Mouse (Mus musculus): ENCODE results near the gene Cul4a. TPM values are rescaled to one million over a fixed set of nuclear protein-coding genes. Genes with fewer than 3 reads are reported as not detected.
"Not testable (repeated sequence)": the region's sequence is repeated elsewhere in the genome, so short reads cannot be mapped to it uniquely, and the experiment has no call there.

Gene Cul4a
- 10 to 100 TPM; 76.7 to 80.0 TPM for total RNA-seq (2021)

- peak; percentile 98 for DNase-seq
These were observed at the start of gene Cul4a, which contains the start of gene Pcid2 for GRCm38 (mm10) chr8:13105087-13105881. TSS of gene Cul4a (plus strand) at chr8:13105621. TSS of gene Pcid2 (minus strand) at chr8:13105459.

GRCm38 (mm10) chr8:13057351-13057750, 48.1 kb upstream of the Cul4a start:
- DNase-seq = no peak

DNA sequence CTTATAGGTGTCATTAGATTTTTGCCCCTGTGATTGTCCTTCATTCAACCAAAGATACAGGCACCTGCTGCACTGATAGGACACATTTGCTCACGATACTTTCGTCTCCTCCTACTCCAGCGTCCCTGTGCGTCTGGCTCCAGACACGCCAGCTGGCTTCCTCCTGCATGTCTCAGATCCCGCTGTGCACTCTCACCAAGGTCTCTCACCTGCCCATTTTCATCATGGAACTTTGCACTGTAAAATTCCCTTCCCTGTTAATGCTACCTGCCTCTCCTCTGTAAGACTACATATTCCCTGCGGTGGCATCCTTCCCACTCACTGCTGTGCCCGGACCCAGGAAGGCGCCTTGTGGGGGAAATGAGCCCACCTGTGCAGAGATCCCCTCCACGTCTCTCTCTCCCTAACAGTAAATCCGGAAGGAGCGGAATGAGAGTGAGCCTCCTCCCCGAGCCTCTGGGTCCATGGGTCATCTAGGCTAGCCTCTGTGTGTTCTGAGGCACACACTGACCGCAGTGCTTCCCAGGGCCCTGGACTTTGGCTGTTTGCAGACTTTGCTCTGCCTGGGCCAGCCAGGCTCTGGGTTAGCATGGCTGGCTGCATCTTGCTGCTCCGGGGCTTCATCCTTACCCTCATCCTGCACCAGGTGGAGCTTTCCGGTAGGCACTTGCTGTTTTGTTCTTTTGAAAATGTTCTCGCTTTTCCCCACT, 44.8 kb upstream of the Cul4a start, which contains the start of gene Proz:
Gene Proz (plus strand): TSS at position 474 of the 710 bp plus-strand sequence.
- DNase-seq = no peak

- no peak for DNase-seq
These were observed 42.3 kb upstream of the Cul4a start for GRCm38 (mm10) chr8:13063112-13063511.

- DNase-seq = no peak
These were observed 32.2 kb upstream of the Cul4a start for GRCm38 (mm10) chr8:13073255-13073654.

GRCm38 (mm10) chr8:13075044-13075443, 30.4 kb upstream of the Cul4a start:
- no peak for DNase-seq

DNA sequence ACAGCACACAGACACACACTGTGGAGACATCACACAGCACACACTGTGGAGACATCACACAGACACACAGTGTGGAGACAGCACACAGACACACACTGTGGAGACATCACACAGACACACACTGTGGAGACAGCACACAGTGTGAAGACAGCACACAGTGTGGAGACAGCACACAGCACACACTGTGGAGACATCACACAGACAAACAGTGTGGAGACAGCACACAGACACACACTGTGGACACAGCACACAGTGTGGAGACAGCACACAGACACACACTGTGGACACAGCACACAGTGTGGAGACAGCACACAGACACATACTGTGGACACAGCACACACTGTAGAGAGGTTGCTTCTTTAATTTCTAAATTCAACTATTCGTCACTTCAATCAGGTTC, 29.8 kb upstream of the Cul4a start:
- not testable (repeated sequence) for DNase-seq

DNA sequence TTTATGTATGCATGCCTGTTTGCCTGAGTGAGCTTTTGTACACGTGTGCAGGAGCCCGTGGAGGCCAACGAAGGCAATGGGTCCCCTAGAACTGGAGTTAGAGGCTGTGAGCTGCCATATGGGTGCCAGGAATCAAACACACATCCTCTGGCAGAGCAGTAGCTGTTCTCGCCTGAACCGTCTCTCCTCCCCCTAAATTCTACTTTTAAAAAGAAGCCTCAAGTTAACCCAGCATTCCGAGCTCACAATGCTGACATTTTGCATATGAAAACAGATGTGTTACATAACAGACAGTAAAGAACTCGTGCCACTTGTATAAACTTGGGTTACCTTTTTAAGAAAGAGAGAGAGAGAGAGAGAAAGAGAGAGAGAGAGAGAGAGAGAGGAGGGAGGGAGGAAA, 27.9 kb upstream of the Cul4a start:
- DNase-seq = no peak

- peak; percentile 96 for DNase-seq
These were observed 732 bp upstream of the Cul4a start for GRCm38 (mm10) chr8:13104691-13105086.

- peak; percentile 56 for DNase-seq
These were observed 609 bp downstream of the Cul4a start for GRCm38 (mm10) chr8:13105908-13106551.

DNA sequence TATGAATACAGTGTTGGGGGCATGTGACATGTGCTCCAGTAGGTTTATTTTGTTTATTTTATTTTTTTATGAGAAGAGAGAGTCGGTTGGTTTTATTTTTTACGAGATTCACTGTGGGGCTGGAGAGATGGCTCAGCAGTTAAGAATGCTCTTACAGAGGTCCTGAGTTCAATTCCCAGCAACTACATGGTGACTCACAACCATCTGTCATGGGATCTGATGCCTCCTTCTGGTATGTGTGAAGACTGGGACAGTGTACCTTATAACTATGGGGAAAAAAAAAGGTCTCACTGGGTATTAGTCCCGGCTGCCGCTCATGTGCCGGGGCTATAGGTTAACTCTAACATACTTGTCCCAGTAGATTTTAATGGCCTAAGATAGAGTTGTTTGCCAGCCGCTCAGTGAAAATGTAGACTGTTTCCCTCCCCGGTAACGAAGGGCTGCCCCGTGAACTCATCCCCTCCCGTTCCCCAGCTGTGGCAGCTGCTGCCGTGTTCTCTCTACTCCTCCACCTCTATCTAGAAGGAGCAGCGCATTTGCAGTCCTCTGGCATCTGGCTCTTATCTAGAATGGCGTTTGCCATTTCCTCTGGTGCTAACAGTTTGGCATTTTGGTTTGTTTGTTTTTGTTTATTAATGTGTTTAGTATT, 2.7 kb downstream of the Cul4a start:
- DNase-seq = no peak

- DNase-seq = peak; percentile 24
These were observed 3.5 kb downstream of the Cul4a start for GRCm38 (mm10) chr8:13108967-13109366.

- DNase-seq = no peak
These were observed 4.1 kb downstream of the Cul4a start for GRCm38 (mm10) chr8:13109416-13109960.

DNA sequence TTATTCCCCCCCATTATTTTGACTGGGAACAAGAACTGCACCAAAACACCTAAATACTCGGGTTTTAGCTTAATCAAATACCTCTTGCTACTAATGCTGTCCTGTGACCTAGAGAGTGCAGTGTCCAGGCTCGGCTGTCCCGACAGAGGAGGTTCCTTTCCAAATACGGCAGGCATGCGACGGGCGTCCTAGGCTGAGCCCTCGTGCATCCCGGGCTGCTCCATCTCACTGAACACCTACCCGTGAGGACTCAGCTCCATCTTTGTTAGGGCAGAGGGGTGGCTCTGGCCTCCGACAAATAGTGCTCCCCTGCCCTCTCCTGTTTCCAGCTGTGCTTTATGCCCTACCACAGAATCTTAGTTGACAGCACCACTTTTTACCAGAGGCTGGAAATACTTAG, 6.5 kb downstream of the Cul4a start:
- no peak for DNase-seq

GRCm38 (mm10) chr8:13113232-13113631, 7.8 kb downstream of the Cul4a start:
- no peak for DNase-seq

DNA sequence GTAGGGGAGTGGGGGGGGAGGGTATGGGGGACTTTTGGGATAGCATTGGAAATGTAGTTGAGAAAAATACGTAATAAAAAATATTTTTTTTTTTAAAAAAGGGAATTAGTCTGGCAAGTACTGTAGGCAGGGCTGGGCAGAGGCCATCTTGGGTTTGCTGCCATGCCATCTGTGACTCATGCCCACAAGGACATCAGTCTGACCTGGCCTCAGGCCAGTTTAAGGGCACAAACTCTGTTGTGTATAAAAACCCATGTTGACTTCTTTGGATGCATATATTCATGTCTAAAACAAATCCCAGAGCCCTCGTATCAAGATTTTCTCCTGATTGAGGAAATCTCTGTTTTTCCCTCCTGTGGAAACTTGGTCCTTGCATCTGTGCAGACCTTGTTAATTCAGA, 11.7 kb downstream of the Cul4a start:
- DNase-seq = no peak

GRCm38 (mm10) chr8:13118516-13118915, 13.1 kb downstream of the Cul4a start:
- DNase-seq = no peak

DNA sequence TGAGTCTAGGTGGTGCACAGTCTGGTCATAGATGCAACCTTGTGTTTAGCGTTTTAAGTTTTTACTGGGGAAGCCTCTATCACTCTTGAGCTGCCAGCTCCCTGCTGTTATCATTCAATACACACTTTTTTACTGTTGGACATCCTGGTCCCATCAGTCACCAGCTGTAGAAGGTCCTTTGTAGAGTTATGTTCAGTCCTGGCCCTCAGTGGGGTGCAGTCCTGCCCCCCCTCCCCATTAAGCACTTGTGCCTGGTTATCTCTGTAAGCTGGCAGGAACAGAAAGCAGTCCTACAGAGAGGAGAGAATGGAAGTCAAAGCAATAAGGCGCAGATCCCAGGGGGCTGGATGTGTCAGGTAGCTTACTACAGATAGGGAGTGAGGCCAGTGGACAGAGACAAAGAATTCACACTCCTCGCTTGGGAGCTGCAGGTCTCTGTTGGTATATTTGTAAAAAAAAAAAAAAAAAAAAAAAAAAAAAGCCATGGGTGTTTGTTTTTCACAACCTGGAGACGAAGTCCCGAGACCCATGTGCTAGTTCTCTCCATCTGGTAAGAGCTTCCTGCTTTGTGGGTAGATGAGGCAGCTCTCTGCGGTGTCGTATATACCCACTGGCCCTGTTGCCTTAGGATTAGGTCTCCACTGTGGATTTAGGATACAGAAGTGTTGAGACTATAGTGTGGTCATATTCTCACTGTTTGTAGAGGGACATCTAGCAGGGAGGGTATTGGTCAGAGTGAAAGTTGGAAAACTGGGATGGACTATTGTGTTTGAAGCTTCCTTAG, 15.7 kb downstream of the Cul4a start:
- DNase-seq = no peak

DNA sequence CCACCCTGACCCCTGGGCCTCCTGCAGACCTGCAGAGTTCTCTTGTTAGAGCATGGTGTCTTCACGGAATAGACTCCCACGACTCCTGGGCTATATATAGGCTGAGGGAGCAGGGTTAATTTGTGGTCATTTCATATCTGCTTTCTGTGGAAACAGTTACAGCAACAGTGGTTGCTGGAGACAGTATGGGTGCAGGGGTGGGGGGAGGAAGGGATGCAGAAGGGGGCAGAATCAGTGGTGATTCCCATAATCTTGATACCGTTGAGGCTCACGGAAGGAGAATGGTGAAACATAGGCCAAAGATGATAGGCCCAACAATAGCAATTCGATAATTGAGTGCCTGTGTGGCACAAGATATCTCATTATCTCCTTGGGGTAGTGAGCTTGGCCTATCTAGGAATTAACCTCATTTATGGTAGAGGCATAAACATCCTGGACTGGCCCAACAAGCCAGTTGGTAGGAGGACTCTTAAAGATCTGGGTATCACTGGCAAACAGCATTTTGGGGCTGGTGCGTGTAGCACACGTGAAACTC, 17.5 kb downstream of the Cul4a start:
- no peak for DNase-seq

DNA sequence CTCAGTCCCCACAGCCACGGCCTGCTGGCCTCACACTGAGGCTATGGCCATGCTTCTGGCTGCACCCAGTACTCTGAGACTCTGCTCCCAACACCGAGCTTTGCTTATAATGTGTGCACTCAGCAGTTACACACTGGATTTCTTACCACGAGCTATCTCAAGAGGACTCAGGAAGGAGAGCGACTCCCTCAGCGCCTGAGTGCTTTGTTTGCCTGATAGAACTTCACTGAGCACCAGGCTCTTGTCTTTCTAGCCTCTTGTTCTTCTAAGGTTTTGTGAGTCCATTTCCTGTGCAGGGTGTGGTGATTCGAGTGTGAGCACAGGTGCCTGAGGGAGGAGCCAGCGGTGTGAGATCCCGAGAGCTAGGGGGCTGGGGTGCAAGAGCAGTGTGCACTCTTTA, 19.5 kb downstream of the Cul4a start:
- DNase-seq = no peak

DNA sequence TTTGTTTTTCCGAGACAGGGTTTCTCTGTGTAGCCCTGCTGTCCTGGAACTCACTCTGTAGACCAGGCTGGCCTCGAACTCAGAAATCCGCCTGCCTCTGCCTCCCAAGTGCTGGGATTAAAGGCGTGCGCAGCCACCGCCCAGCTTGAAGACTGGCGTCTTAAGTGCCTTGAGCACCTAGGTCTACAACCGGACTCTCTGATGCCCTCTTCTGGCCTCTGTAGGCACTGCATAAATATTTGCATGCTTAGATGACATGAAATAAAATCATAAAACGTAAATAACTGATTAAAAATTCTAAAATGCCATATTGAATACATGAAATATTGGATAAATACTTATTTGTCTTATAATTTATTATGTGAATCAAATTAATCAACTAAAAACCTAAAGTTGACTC, 26.8 kb downstream of the Cul4a start:
- DNase-seq = peak; percentile 74

Measured in heart, postnatal 4 days (tissue).